Mouse (Mus musculus) frontal cortex, postnatal 36 days (tissue): ENCODE results near the gene Pank3.
"Not testable (repeated sequence)": the region's sequence is repeated elsewhere in the genome, so short reads cannot be mapped to it uniquely, and the experiment has no call there.

ENCODE experiments used
- DNase-seq, 2 experiments: peaks; one replicate each; pipeline ENCODE4 v3.0.0; 2022; ENCODE audit warnings: low spot score in 2 of 2

The Pank3 gene

DNA sequence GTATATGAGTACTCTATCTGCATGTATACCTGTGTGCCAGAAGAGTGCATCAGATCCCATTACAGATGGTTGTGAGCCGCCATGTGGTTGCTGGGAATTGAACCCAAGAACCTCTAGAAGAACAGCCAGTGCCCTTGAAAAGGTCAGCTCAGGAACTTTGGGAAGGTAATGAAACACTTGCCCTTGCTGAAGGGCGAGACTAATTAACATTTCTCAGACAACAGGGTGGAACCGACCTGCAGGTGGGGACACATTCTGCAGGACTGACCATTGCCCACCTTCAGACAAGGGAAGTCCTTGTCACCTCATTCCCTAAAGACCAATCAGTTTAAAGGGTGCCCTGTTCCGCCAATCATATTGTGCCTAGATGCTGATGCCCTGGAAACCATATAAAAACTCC lies 71.5 kb downstream of the Pank3 start:
- DNase-seq = not testable (repeated sequence)
